Mouse (Mus musculus): ENCODE data around the gene Rpap2. TPM values are rescaled to one million over a fixed set of nuclear protein-coding genes. Genes with fewer than 3 reads are reported as not detected.

Rpap2 gene
- total RNA-seq (2012; rRNA removed) (24.3 and 27.0 TPM in 2 replicates), total RNA-seq (2014; rRNA removed) (38.1 and 42.7 TPM in 2 replicates), polyA plus RNA-seq (2012; ENCODE audit: insufficient read length, low read depth) (28.3 and 31.0 TPM in 2 replicates)

DNA sequence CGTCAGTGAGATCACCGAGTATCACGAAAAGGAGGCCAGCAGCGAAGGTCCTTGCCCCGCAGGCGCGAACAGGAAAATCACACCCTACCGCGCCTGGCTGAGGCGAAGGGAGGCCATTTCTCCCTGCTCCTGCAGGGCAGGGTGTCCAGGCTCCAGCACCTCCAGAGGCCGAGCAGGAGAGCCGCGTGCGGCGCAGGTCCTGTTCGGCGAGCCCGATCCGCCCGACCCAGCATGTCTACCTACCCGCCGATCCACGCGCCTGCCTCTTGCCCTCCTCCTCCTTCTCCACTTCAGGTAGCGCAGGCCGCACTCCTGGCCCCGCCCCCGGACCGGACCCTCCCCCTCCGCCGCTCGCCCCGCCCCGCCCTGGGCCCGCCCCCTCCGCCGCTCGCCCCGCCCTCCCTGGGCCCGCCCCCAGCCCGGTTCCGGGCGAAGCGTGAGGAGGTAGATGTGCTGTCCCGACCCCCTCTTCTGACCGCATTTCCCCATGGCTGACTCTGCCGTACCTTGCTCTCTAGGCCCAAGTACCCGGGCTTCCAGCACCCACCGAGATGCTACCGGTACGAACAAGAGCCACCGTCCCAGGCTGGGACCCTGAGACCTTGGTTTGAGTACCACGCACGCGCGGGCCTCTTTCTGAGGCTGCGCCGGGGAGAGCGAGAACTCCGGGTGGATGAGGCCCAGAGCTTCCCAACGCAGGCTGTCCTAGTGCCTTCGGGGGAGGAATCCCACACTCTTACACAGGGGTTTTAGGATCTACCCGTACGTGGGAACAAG is at the start of gene Rpap2, which contains the start of gene Glmn:
Gene Rpap2, plus strand, starts transcription at position 73 of the 777 bp plus-strand sequence.
Gene Glmn, minus strand, starts transcription at position 588 of the 777 bp plus-strand sequence.
- peak within 1 kb of the TSS; percentile 43; the same call in 1 of the 2 replicates for H3K27ac ChIP-seq (ENCODE audit: insufficient read depth, low read depth)
- no peaks in the 10 kb centered on the region for H3K27me3 ChIP-seq (replicated peaks)
- H3K9me3 ChIP-seq (replicated peaks; ENCODE audit: low read length) = no peaks in the 10 kb centered on the region
- H3K9ac ChIP-seq (ENCODE audit: insufficient read depth, low read depth) = peak within 1 kb of the TSS; percentile 81
- peaks cover 9 to 29% of the 10 kb centered on the region in 2 experiments for H3K4me1 ChIP-seq (ENCODE audit: control insufficient read depth in 1 of 2, insufficient read depth in 2 of 2)
- peak; percentile 68 for DNase-seq (ENCODE audit: extremely low read depth)
- no peak for TF ChIP-seq ZKSCAN1 (IDR thresholded peaks at IDR 0.05; ENCODE audit: borderline replicate concordance, low read depth, low read length)
- TF ChIP-seq CHD2 (IDR thresholded peaks at IDR 0.05; ENCODE audit: low read length) = no peak
- 0 out of 2 replicates have a peak, but pooled peaks have one; percentile 8 for TF ChIP-seq KAT2A (IDR thresholded peaks at IDR 0.05; ENCODE audit: insufficient replicate concordance, low read length)
- no peak for TF ChIP-seq CTCF (conservative IDR thresholded peaks at IDR 0.05 in 1 of 2, IDR thresholded peaks at IDR 0.05 in 1 of 2; ENCODE audit: low read depth in 2 of 2, low read length in 2 of 2)
- peak; percentile 75 for TF ChIP-seq NELFE (IDR thresholded peaks at IDR 0.05; ENCODE audit: low read depth, low read length)
- TF ChIP-seq BHLHE40 (IDR thresholded peaks at IDR 0.05; ENCODE audit: low read depth, low read length) = peak; percentile 45
- peak; percentile 60 for TF ChIP-seq TCF12 (IDR thresholded peaks at IDR 0.05; ENCODE audit: low read depth, low read length)
- TF ChIP-seq MYC (IDR thresholded peaks at IDR 0.05; ENCODE audit: low read depth, low read length) = no peak; the same call in 1 of the 2 replicates
- no peak for TF ChIP-seq MAZ (IDR thresholded peaks at IDR 0.05; ENCODE audit: low read depth, low read length)
- no peak for TF ChIP-seq SMC3 (IDR thresholded peaks at IDR 0.05; ENCODE audit: low read depth, low read length)
- TF ChIP-seq ZNF384 (IDR thresholded peaks at IDR 0.05; ENCODE audit: low read depth, low read length) = no peak
- TF ChIP-seq JUND (conservative IDR thresholded peaks at IDR 0.05; ENCODE audit: low read depth, low read length) = no peak
- TF ChIP-seq POLR2AphosphoS2 (IDR thresholded peaks at IDR 0.05; ENCODE audit: low read depth, low read length) = peak; percentile 81
- peak; percentile 37; the same call in 1 of the 2 replicates for TF ChIP-seq SIN3A (IDR thresholded peaks at IDR 0.05; ENCODE audit: low read length)
- peak; percentile 84; the same call in 1 of the 2 replicates for TF ChIP-seq ZMIZ1 (IDR thresholded peaks at IDR 0.05; ENCODE audit: low read depth, low read length)
- TF ChIP-seq MAFK (IDR thresholded peaks at IDR 0.05; ENCODE audit: insufficient replicate concordance, low read length) = no peak
- TF ChIP-seq POLR2A (IDR thresholded peaks at IDR 0.05; ENCODE audit: low read depth, low read length) = peak; percentile 94
- TF ChIP-seq MAX (IDR thresholded peaks at IDR 0.05; ENCODE audit: low read length) = peak; percentile 47
- no peak; the same call in 1 of the 2 replicates for TF ChIP-seq MXI1 (IDR thresholded peaks at IDR 0.05; ENCODE audit: low read depth, low read length)
- no peak for TF ChIP-seq USF2 (conservative IDR thresholded peaks at IDR 0.05; ENCODE audit: low read depth, low read length)
- TF ChIP-seq RAD21 (IDR thresholded peaks at IDR 0.05; ENCODE audit: low read depth, low read length) = no peak
- TF ChIP-seq EP300 (IDR thresholded peaks at IDR 0.05; ENCODE audit: low read length) = no peak
- TF ChIP-seq UBTF (IDR thresholded peaks at IDR 0.05; ENCODE audit: low read depth, low read length) = no peak; the same call in 1 of the 2 replicates
- peak; percentile 31 for TF ChIP-seq CHD1 (IDR thresholded peaks at IDR 0.05; ENCODE audit: low read depth, low read length)
- no peak for TF ChIP-seq HCFC1 (IDR thresholded peaks at IDR 0.05; ENCODE audit: low read depth, low read length)
- TF ChIP-seq USF1 (IDR thresholded peaks at IDR 0.05; ENCODE audit: low read depth, low read length) = no peak
- TF ChIP-seq ZC3H11A (IDR thresholded peaks at IDR 0.05; ENCODE audit: low read depth, low read length) = no peak
- TF ChIP-seq PAX5 (IDR thresholded peaks at IDR 0.05; ENCODE audit: low read length) = no peak
- no peak for TF ChIP-seq GABPA (IDR thresholded peaks at IDR 0.05; ENCODE audit: insufficient replicate concordance, low read depth, low read length)
- TF ChIP-seq JUN (IDR thresholded peaks at IDR 0.05; ENCODE audit: insufficient read depth, low read depth, low read length) = no peak
- TF ChIP-seq NRF1 (IDR thresholded peaks at IDR 0.05; ENCODE audit: low read depth, low read length) = peak; percentile 87
- no peak for TF ChIP-seq RCOR1 (conservative IDR thresholded peaks at IDR 0.05; ENCODE audit: low read depth, low read length)
- no peak for TF ChIP-seq IRF4 (IDR thresholded peaks at IDR 0.05; ENCODE audit: low read depth, low read length)
- no peak for TF ChIP-seq ETS1 (conservative IDR thresholded peaks at IDR 0.05; ENCODE audit: low read depth, low read length)
- no peak for TF ChIP-seq MEF2A (IDR thresholded peaks at IDR 0.05; ENCODE audit: borderline replicate concordance, low read depth, low read length)
- peak; percentile 5; the same call in 1 of the 2 replicates for TF ChIP-seq ELF1 (IDR thresholded peaks at IDR 0.05; ENCODE audit: low read depth, low read length)
- TF ChIP-seq TBP (conservative IDR thresholded peaks at IDR 0.05; ENCODE audit: low read depth, low read length) = 0 out of 2 replicates have a peak, but pooled peaks have one; percentile 46
- TF ChIP-seq E2F4 (IDR thresholded peaks at IDR 0.05; ENCODE audit: insufficient replicate concordance, low read depth, low read length) = 0 out of 2 replicates have a peak, but pooled peaks have one; percentile 14
- peak within 1 kb of the TSS; percentile 96 for H3K4me2 ChIP-seq (ENCODE audit: insufficient read depth, low read depth, poor library complexity, severe bottlenecking)
- dilution Hi-C loops (cut with MboI; ENCODE audit: extremely low pct_ligation_motif_present, extremely low pct_unique_long_range_greater_than_20kb, low sequenced_read_pairs) = no loop called here
- peaks cover 17 to 40% of the 10 kb centered on the region in 2 experiments for H3K36me3 ChIP-seq (replicated peaks in 1 of 2; ENCODE audit: control insufficient read depth in 1 of 2, insufficient read depth in 1 of 2, low read length in 1 of 2)
- H3K4me3 ChIP-seq (replicated peaks in 1 of 3; ENCODE audit: low read depth in 2 of 3, low read length in 2 of 3, poor library complexity in 1 of 3) = peak within 1 kb of the TSS; percentile 81 to 98 (median 91)
- peaks cover 3% of the 10 kb centered on the region; the same call in 1 of the 2 replicates for H3K79me2 ChIP-seq (replicated peaks; ENCODE audit: control insufficient read depth, extremely low read depth, insufficient read depth, poor library complexity, severe bottlenecking)
- in situ Hi-C loops (cut with MboI; ENCODE audit: low pct_ligation_motif_present, low pct_unique_long_range_greater_than_20kb, low sequenced_read_pairs) = no loop called here
